Mouse (Mus musculus): Measurements from ENCODE around the gene Nutf2-ps1. TPM values are rescaled to one million over a fixed set of nuclear protein-coding genes. Genes with fewer than 3 reads are reported as not detected.

The Nutf2-ps1 gene
- polyA plus RNA-seq, 1 experiment from 2014 or later: 274 TPM

DNA sequence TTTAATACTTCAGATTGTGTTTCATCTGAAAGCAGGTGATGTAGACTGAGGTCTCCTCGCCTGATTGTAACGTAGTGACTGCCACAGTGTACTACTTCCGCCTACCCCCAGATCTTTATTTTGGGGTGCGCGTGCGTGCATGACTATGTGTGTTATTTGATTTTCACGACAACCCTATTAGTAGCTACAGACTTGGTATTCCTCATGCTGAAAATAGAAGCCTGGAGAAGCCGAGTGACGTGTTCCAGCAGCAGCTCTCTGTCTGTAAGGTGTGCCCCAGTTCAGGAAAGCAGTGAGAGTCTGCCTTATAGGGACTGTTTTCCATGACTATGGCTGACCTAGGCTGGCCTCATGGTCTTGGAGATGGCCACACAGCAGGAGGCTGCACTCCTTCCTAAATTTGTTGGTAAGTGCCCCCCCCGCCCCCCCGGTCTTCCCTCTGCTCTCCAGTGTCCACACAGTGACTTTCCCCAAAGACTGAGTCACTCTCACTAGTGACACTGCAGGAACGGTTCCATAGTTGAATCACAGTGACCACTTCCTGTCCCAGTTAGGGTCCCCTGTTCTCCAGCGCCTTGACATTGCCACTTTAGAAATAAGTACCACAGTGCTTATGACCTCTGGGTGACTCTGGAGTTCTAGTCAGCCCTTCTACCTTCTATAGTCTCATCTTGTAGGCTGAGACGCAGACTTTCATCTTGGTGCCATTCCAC, 23.1 kb downstream of the Nutf2-ps1 start:
- no peaks in the 10 kb centered on the region for H3K36me3 ChIP-seq

DNA sequence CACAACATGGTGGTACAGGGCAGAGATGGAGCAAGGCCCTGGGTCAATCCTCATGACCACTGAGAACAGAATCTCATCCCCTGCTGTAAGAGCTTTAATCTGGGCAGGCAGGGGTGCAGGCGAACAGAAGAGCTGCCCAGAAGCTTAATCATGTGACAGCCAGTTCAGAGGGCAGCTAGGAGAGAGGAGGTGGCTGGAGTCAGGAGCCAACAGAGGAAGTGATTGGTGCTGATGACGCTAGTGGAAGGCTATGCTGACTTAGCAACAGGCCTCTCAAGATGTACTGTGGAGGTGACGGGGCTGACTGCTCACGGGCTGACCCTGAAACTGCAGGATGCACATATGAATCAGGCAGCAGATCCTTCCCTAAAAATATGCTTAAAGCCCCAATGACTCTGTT, 24.7 kb downstream of the Nutf2-ps1 start:
- no peak overlapping the region for H3K4me2 ChIP-seq (replicated peaks)
- no peaks in the 10 kb centered on the region for H3K27me3 ChIP-seq
- H3K4me3 ChIP-seq: no peak overlapping the region
- H3K27ac ChIP-seq (replicated peaks): no peak overlapping the region
- H3K4me1 ChIP-seq: 0 out of 2 replicates have a peak, but pooled peaks cover 5% of the 10 kb centered on the region
- H3K9ac ChIP-seq (replicated peaks): no peak overlapping the region
- H3K36me3 ChIP-seq: no peaks in the 10 kb centered on the region
- H3K9me3 ChIP-seq: no peaks in the 10 kb centered on the region
- WGBS: 63% methylated on average over 4 of the region's 4 CpGs
- ATAC-seq (replicated peaks): no peak

More for the DNA sequence above, 23.1 kb downstream of the Nutf2-ps1 start:
- Histone ChIP-seq H3K4me1 (0 out of 2 replicates have a peak, but pooled peaks cover 5% of the 10 kb centered on the region), H3K9ac (replicated peaks) (no peak overlapping the region), H3K27me3 (no peaks in the 10 kb centered on the region), H3K4me2 (replicated peaks) (no peak overlapping the region), H3K27ac (replicated peaks) (no peak overlapping the region), H3K4me3 (no peak overlapping the region), H3K9me3 (no peaks in the 10 kb centered on the region)
- no peak for ATAC-seq (replicated peaks)
- WGBS: 94% methylated on average over 14 of the region's 14 CpGs

DNA sequence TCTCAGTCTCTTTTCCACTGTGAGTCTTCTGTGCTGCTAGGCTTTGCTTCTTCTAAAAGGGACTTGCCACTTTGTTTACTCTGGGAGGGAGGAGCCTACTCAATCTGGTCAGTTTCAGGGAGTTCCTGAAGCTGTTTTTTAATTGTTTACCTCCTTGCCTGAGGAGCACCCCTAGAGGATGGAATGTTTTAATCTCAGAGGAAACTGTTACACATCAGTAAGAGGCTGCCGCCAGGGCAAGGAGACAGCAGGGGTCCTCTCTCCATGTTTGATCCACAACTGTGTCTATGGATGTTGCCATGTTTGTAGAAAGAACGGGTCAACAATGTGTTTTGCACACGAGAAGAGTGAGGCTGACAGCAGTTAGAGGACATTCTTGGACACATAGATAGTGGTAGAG, 28.4 kb downstream of the Nutf2-ps1 start:
- Histone ChIP-seq H3K4me1 (0 out of 2 replicates have a peak, but pooled peaks cover 4% of the 10 kb centered on the region), H3K27me3 (no peaks in the 10 kb centered on the region), H3K4me3 (no peak overlapping the region), H3K27ac (replicated peaks) (no peak overlapping the region), H3K36me3 (no peaks in the 10 kb centered on the region), H3K9me3 (no peaks in the 10 kb centered on the region), H3K9ac (replicated peaks) (no peak overlapping the region), H3K4me2 (replicated peaks) (no peak overlapping the region)
- 87% methylated on average over 3 of the region's 3 CpGs for WGBS
- no peak for ATAC-seq (replicated peaks)

DNA sequence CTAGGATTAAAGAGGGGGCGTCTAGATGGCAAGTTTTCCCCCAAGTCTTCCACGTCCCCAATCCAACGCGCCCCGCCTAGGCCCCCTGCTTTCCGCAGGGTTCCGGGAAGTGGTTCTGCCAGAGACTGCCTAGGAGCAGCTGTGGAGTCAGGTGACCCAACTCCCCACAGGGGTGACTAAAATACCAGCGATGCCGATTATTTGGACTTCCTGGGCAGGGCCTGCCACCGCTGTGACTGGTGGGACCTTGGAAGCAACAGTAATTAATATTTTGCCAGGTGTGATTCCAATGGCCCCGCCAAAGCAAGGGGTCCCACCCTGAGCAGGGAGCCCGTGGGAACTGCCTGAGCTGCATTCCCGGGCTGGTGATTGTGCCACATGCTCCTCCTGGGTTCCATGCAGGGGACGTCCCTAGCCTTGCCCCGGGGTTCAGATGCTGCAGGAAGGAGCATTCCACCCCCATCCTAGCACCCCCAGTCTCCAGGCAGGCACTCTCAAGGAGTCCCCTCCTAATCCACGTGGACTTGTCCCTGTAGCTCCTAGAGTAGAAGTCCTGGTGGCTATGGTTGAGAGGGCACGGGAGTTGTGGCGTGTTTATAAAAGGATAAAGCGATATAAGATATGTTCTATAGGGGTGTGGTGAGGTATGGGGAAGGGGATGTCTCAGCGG, 31.5 kb downstream of the Nutf2-ps1 start:
- Histone ChIP-seq H3K4me3 (no peak overlapping the region), H3K36me3 (no peaks in the 10 kb centered on the region), H3K9ac (replicated peaks) (no peak overlapping the region), H3K9me3 (no peaks in the 10 kb centered on the region), H3K4me1 (0 out of 2 replicates have a peak, but pooled peaks cover 4% of the 10 kb centered on the region), H3K27me3 (no peaks in the 10 kb centered on the region), H3K4me2 (replicated peaks) (no peak overlapping the region; the same call in 1 of the 2 replicates), H3K27ac (replicated peaks) (no peak overlapping the region)
- WGBS: 47% methylated on average over 20 of the region's 20 CpGs
- no peak for ATAC-seq (replicated peaks)

DNA sequence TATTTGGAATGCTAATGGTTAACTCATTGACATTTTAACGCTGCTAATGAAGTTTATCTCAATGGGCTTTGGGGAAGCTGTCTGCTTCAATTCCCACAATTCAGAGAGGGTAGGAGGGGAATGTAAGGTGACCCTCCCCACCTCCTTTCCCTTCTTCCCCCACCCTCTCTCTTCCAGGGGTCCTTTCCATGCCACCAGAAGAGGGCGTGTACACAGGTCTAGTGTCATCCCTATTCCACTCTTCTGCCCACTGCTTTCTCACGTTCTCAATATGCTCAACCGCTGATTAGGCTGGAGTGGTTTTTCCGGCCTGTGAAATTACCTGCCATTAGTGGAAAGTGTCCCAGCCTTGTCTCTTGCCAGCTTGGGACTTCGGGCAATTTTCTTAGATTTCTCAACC, 32.0 kb downstream of the Nutf2-ps1 start:
- 42% methylated on average over 6 of the region's 6 CpGs for WGBS
- Histone ChIP-seq H3K9ac (replicated peaks) (no peak overlapping the region), H3K4me2 (replicated peaks) (no peak overlapping the region), H3K27me3 (no peaks in the 10 kb centered on the region), H3K4me3 (no peak overlapping the region), H3K4me1 (0 out of 2 replicates have a peak, but pooled peaks cover 4% of the 10 kb centered on the region), H3K9me3 (no peaks in the 10 kb centered on the region), H3K36me3 (no peaks in the 10 kb centered on the region), H3K27ac (replicated peaks) (no peak overlapping the region)
- no peak for ATAC-seq (replicated peaks)

DNA sequence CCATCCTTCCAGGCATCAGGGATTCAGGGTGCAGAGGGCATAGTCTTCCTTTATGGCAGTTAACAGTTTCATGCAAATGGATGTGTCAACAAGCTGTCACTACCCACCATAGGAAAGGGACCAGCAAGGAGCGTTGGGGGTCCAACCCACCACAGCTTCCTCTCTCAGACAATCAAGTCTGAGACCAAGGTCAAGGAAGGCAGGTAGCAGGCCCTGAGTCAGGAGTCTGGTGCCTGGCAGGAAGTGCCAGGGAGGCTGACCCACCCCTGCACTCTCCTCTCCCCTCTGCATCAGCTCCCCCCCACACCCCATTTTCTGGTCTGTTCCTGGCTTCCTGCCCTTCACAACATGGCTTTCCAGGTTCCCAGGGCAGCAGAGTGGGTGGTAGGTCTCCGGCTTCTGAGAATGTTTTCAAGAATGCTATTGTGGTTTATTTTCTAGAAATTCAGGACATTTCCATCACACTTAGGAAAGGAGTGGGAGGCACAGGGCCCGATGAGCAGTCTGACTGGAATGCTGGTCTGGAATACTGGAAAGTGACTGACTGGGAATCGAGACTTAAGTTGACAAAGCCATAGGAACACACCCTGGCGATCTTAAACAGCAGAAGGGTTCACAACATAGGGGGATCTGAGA, 33.8 kb downstream of the Nutf2-ps1 start:
- no peak for ATAC-seq (replicated peaks)
- no peaks in the 10 kb centered on the region for H3K36me3 ChIP-seq
- no peak overlapping the region for H3K4me3 ChIP-seq
- no peak overlapping the region for H3K27ac ChIP-seq (replicated peaks)
- no peaks in the 10 kb centered on the region for H3K9me3 ChIP-seq
- WGBS: 84% methylated on average over 5 of the region's 5 CpGs
- no peak overlapping the region for H3K4me2 ChIP-seq (replicated peaks)
- H3K4me1 ChIP-seq: 0 out of 2 replicates have a peak, but pooled peaks cover 4% of the 10 kb centered on the region
- H3K27me3 ChIP-seq: no peaks in the 10 kb centered on the region
- H3K9ac ChIP-seq (replicated peaks): no peak overlapping the region

DNA sequence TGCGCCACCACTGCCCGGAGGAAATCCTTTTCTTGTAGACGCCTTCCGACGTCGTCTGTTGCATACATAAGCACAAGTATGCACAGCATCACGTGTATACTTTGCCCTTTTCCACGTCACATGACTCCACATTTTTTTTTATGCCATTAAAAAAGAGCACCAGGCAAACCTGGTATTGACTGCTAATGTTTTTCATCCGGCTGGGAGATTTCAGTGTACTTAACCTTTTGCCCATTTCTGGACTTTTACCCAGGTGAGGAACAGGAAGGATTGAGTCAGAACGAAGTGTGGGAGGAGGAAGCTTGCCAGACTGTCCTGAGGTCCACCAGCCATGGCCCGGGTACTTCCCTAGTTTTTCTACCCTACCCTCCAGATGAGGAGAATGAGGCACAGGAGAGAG, 34.5 kb downstream of the Nutf2-ps1 start:
- Histone ChIP-seq H3K9me3 (no peaks in the 10 kb centered on the region), H3K4me2 (replicated peaks) (no peak overlapping the region), H3K9ac (replicated peaks) (no peak overlapping the region), H3K4me3 (no peak overlapping the region), H3K4me1 (0 out of 2 replicates have a peak, but pooled peaks cover 4% of the 10 kb centered on the region), H3K36me3 (no peaks in the 10 kb centered on the region), H3K27ac (replicated peaks) (no peak overlapping the region), H3K27me3 (no peaks in the 10 kb centered on the region)
- WGBS: 90% methylated on average over 11 of the region's 11 CpGs
- ATAC-seq (replicated peaks): no peak

DNA sequence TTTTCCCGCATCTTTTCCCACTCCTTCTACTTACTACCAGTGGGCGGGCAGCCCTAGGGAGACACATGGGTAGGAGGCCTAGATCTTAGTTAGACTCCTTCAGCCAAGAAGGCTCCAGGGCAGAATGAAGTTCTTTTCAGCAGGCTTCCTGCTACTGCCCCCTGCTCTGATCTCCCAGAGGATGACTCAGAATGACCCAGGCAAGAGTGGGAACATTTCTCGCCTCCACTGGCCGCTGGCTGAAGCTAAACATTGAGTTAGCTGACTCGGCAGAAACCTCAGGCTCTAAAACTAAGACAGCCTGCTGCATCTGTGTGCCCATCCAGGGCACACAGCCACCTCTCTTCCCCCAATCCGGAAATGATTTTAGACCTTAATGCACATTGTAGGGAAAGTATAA, 36.1 kb downstream of the Nutf2-ps1 start:
- ATAC-seq (replicated peaks): no peak
- no peak overlapping the region for H3K4me2 ChIP-seq (replicated peaks)
- no peak overlapping the region for H3K27ac ChIP-seq (replicated peaks)
- H3K36me3 ChIP-seq: no peaks in the 10 kb centered on the region
- H3K9ac ChIP-seq (replicated peaks): no peak overlapping the region
- no peaks in the 10 kb centered on the region for H3K9me3 ChIP-seq
- H3K4me1 ChIP-seq: 0 out of 2 replicates have a peak, but pooled peaks cover 4% of the 10 kb centered on the region
- H3K27me3 ChIP-seq: no peaks in the 10 kb centered on the region
- WGBS: 61% methylated on average over 6 of the region's 6 CpGs
- no peak overlapping the region for H3K4me3 ChIP-seq

DNA sequence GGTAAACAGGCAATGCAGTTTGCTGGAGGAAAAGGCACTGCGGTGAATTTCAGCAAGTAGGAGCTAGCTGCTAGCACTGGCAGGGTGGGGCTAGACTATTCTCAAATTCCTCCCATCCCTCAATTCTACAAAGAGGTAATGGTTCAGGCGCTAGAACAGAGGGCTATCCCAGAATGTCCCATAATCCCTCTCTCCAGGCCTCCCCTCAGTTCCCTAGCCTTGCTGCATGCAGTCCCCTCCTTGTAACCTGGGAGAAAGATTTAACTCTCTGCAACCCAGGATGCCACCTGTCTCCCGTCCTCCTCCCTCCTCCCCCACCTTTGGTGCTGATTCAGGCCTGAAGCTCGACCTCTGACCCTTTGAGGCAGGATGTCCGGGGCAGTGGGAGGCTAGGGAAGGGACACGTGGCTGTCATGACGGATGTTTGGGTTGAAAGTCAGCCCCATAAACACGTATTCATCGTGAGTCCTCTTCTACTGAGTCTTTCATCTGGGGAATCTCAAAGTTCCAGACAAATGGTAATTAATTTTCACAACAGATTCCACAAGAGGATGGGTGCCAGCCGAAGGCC, 36.6 kb downstream of the Nutf2-ps1 start:
- Histone ChIP-seq H3K9ac (replicated peaks) (no peak overlapping the region), H3K9me3 (no peaks in the 10 kb centered on the region), H3K27me3 (no peaks in the 10 kb centered on the region), H3K4me1 (0 out of 2 replicates have a peak, but pooled peaks cover 2% of the 10 kb centered on the region), H3K36me3 (no peaks in the 10 kb centered on the region), H3K4me2 (replicated peaks) (no peak overlapping the region), H3K27ac (replicated peaks) (no peak overlapping the region), H3K4me3 (no peak overlapping the region)
- 43% methylated on average over 10 of the region's 10 CpGs for WGBS
- no peak for ATAC-seq (replicated peaks)

DNA sequence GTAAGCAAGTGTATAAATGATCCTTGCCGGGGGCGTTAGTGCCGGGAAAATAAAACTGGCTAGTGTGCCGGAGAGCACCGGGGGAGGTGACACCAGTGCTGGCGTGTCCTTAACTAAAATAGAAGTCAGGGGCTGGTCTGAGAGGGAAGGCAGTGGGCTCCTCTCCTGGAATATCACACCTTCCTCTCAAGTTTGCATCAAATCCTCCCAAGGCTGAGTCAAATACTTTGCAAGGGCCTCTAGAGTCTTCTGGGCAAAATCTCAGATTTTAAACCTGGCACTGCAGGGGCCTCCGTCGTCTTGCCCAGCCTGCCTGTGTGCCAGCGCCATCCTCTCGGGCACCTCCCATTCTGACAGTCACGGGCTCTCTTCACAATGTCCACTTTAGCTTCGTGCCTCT, 37.9 kb downstream of the Nutf2-ps1 start:
- Histone ChIP-seq H3K9me3 (no peaks in the 10 kb centered on the region), H3K27ac (replicated peaks) (no peak overlapping the region), H3K27me3 (no peaks in the 10 kb centered on the region), H3K9ac (replicated peaks) (no peak overlapping the region), H3K4me1 (no peaks in the 10 kb centered on the region), H3K36me3 (no peaks in the 10 kb centered on the region), H3K4me3 (no peak overlapping the region), H3K4me2 (replicated peaks) (no peak overlapping the region)
- 79% methylated on average over 12 of the region's 12 CpGs for WGBS
- no peak for ATAC-seq (replicated peaks)

DNA sequence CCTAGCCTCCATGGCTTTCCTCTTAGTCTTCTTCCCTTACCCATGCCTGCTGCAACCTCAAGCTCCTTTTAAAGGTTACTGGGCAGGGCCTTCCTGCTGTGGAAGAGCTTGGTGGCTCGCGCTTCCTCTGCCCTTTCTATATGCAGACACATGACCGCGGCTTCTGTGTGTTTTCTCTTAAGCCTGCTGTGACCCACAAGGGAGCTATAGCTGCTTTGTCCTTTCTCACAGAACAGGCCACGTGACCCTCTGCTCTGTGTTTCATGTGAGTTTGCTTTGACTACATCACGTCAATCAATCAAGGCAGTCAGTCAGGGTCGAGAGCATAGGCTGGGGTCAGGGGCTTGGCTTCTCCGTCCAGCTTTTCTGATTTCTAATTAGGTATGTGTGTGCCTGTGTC, 41.3 kb downstream of the Nutf2-ps1 start:
- no peaks in the 10 kb centered on the region for H3K4me1 ChIP-seq
- ATAC-seq (replicated peaks): no peak
- no peak overlapping the region for H3K4me2 ChIP-seq (replicated peaks)
- no peaks in the 10 kb centered on the region for H3K36me3 ChIP-seq
- WGBS: 28% methylated on average over 8 of the region's 8 CpGs
- no peak overlapping the region for H3K4me3 ChIP-seq
- H3K9ac ChIP-seq (replicated peaks): no peak overlapping the region
- no peak overlapping the region for H3K27ac ChIP-seq (replicated peaks)
- no peaks in the 10 kb centered on the region for H3K27me3 ChIP-seq
- H3K9me3 ChIP-seq: no peaks in the 10 kb centered on the region
